Mouse (Mus musculus) olfactory bulb, adult 2 months (tissue): ENCODE data around the gene Crtac1. TPM values are rescaled to one million over a fixed set of nuclear protein-coding genes. Genes with fewer than 3 reads are reported as not detected.
A peak's percentile ranks its signal among the peaks of the same experiment; 100 is the strongest.

Source experiments
- H3K27ac ChIP-seq: fragments of 200-500 bp; 2 replicates; pipeline ENCODE4 v1.5.1; 2012; ENCODE audit warnings: low read depth, low read length; ENCODE audit not compliant: insufficient read depth
- H3K4me1 ChIP-seq: fragments of 200-500 bp; 2 replicates; pipeline ENCODE4 v1.6.1; 2012; ENCODE audit warnings: low read length; ENCODE audit not compliant: control insufficient read depth, insufficient read depth
- H3K4me3 ChIP-seq: fragments of 200-500 bp; 2 replicates; pipeline ENCODE4 v1.5.1; 2012; ENCODE audit warnings: mild to moderate bottlenecking, low read depth, low read length, moderate library complexity; ENCODE audit not compliant: insufficient read depth
- CTCF ChIP-seq: fragments of 200-500 bp; IDR thresholded peaks from 2 replicates; pipeline ENCODE4 v1.5.1; 2012; ENCODE audit warnings: low read depth, mild to moderate bottlenecking, low read length, moderate library complexity; ENCODE audit not compliant: insufficient read depth
- POLR2A ChIP-seq: fragments of 200-500 bp; IDR thresholded peaks from 2 replicates; pipeline ENCODE4 v1.6.1; 2012; ENCODE audit warnings: mild to moderate bottlenecking, low read depth, low read length, moderate library complexity; ENCODE audit not compliant: insufficient read depth
- WGBS: fragments of 180-500 bp; shearing (Covaris S2); methylation state at CpG from one replicate; pipeline ENCODE4 v1.1.7; 2018; 5-methylcytosine and 5-hydroxymethylcytosine counted together
- polyA plus RNA-seq: library from polyadenylated mRNA; stranded (reverse); fragments of >200 nt; gene quantifications from 2 replicates; pipeline ENCODE4 v1.2.4, GENCODE M21; 2012; ENCODE audit warnings: low replicate concordance; ENCODE audit not compliant: missing spikeins, insufficient read depth, insufficient read length

Gene Crtac1
- not detected in 2 replicates for polyA plus RNA-seq

GRCm38 (mm10) chr19:42431485-42432190 lies at the start of gene Crtac1:
TSS of gene Crtac1 (minus strand) at chr19:42431783.
- peak; percentile 99 for TF ChIP-seq POLR2A
- TF ChIP-seq CTCF: peak; percentile 73
- peaks cover 30% of the 10 kb centered on the region for H3K4me1 ChIP-seq
- WGBS: under 1% methylated on average over 76 of the region's 88 CpGs
- peak within 1 kb of the TSS; percentile 63 for H3K4me3 ChIP-seq
- H3K27ac ChIP-seq: peak within 1 kb of the TSS; percentile 66

- WGBS: 50% methylated on average over 12 of the region's 12 CpGs
- Histone ChIP-seq H3K27ac (peak overlapping the region; percentile 67), H3K4me1 (peaks cover 16% of the 10 kb centered on the region), H3K4me3 (no peak overlapping the region)
- TF ChIP-seq POLR2A: no peak
- no peak for TF ChIP-seq CTCF
Measured at GRCm38 (mm10) chr19:42478303-42478702, 46.7 kb upstream of the Crtac1 start.

- Histone ChIP-seq H3K4me3 (no peak overlapping the region), H3K4me1 (peaks cover 16% of the 10 kb centered on the region), H3K27ac (peak overlapping the region; percentile 95)
- 44% methylated on average over 5 of the region's 5 CpGs for WGBS
- TF ChIP-seq POLR2A (no peak), CTCF (no peak)
Measured at GRCm38 (mm10) chr19:42477769-42478168, 46.2 kb upstream of the Crtac1 start.

- 68% methylated on average over 11 of the region's 11 CpGs for WGBS
- Histone ChIP-seq H3K4me3 (no peak overlapping the region), H3K4me1 (peaks cover 10% of the 10 kb centered on the region; the same call in 1 of the 2 replicates), H3K27ac (no peak overlapping the region)
- no peak for TF ChIP-seq CTCF
- TF ChIP-seq POLR2A: no peak
Measured at GRCm38 (mm10) chr19:42472831-42473230, 41.2 kb upstream of the Crtac1 start.

- Histone ChIP-seq H3K4me1 (peaks cover 10% of the 10 kb centered on the region; the same call in 1 of the 2 replicates), H3K27ac (no peak overlapping the region), H3K4me3 (no peak overlapping the region)
- 92% methylated on average over 4 of the region's 4 CpGs for WGBS
- TF ChIP-seq CTCF (no peak), POLR2A (no peak)
Measured at GRCm38 (mm10) chr19:42471571-42471970, 40.0 kb upstream of the Crtac1 start.

- TF ChIP-seq CTCF (no peak), POLR2A (no peak)
- Histone ChIP-seq H3K27ac (peak overlapping the region; percentile 76), H3K4me1 (peaks cover 24% of the 10 kb centered on the region), H3K4me3 (no peak overlapping the region)
- WGBS: 22% methylated on average over 6 of the region's 6 CpGs
Measured at GRCm38 (mm10) chr19:42461851-42462250, 30.3 kb upstream of the Crtac1 start.

- 16% methylated on average over 9 of the region's 9 CpGs for WGBS
- peaks cover 24% of the 10 kb centered on the region for H3K4me1 ChIP-seq
- TF ChIP-seq CTCF (no peak), POLR2A (0 out of 2 replicates have a peak, but pooled peaks have one; percentile 27)
- peak overlapping the region; percentile 76 for H3K27ac ChIP-seq
- no peak overlapping the region for H3K4me3 ChIP-seq
Measured at GRCm38 (mm10) chr19:42461353-42461752, 29.8 kb upstream of the Crtac1 start.

GRCm38 (mm10) chr19:42459512-42459911 lies 27.9 kb upstream of the Crtac1 start:
- Histone ChIP-seq H3K27ac (no peak overlapping the region), H3K4me1 (peaks cover 24% of the 10 kb centered on the region), H3K4me3 (no peak overlapping the region)
- TF ChIP-seq POLR2A: no peak
- TF ChIP-seq CTCF: no peak
- 94% methylated on average over 8 of the region's 8 CpGs for WGBS

GRCm38 (mm10) chr19:42454481-42455236 lies 23.1 kb upstream of the Crtac1 start:
- Histone ChIP-seq H3K27ac (no peak overlapping the region), H3K4me3 (no peak overlapping the region), H3K4me1 (peaks cover 5% of the 10 kb centered on the region)
- no peak for TF ChIP-seq CTCF
- no peak for TF ChIP-seq POLR2A
- 86% methylated on average over 6 of the region's 6 CpGs for WGBS
